Mouse (Mus musculus) left cerebral cortex, adult 11 months (tissue): Measurements from ENCODE around the gene Nppa.

Source experiments
- DNase-seq: peaks from one replicate; pipeline ENCODE4 v3.0.0; 2022; ENCODE audit warnings: low spot score

Gene Nppa

DNA sequence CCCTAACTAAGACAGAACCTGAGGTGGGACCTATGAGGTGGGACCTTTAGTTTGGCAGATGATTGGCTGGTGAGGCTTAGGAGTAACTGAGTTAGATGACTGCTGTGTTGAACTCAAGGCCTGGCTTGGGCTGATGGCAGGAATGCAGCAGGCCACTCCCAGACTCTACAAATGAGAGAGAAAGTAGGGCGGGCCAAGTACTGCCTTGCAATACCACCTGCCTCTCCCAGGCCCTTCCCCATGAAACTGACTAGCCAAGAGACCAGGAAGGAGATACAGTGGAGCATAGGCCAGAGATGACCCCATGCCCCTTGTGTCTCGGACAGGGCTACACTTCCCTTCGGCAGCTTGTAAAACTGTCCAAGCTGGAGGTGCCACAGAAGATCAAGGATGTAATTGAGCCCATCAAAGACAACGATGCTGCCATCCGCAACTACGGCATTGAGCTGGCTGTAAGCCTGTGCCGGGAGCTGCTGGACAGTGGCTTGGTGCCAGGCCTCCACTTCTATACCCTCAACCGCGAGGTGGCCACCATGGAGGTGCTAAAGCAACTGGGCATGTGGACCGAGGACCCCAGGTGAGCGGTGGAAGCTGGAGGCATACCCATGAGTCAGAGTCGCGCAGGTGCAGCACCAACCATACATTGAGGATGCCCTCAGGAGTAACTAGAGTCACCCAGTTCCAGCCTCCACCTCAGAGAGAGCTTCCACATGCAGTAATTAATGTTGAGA is 50.7 kb downstream of the Nppa start:
- no peak for DNase-seq
